Mouse (Mus musculus): Measurements from ENCODE around the gene Tnni1. TPM values are rescaled to one million over a fixed set of nuclear protein-coding genes. Genes with fewer than 3 reads are reported as not detected.

Tnni1 gene
- polyA plus RNA-seq, 1 experiment from 2014 or later: not detected

- WGBS: 13% methylated on average over 10 of the region's 10 CpGs
These were observed 26.4 kb upstream of the Tnni1 start for GRCm38 (mm10) chr1:135752737-135753348.

DNA sequence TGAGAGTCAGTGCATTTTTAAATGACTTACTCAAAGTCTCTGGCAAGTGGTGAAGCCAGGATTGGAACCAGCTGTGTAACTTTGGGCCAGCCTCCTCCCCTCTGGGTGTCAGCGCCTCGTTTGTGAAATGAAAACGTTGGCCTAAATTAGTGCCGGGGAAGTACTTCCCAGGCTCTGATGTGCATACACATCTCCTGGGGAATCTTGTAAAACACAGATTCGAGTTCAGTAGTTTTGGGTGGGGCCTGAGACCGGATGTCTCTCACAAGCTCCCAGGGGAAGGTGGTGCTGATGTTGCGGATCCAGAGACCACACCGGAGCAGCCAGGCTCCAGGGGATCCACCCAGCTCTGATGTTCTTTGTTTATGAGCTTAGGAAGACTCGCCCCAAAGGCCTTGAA is 23.9 kb upstream of the Tnni1 start:
- Histone ChIP-seq H3K36me3 (ENCODE audit: control insufficient read depth, insufficient read depth) (no peaks in the 10 kb centered on the region), H3K4me3 (replicated peaks; ENCODE audit: low read length) (no peak overlapping the region), H3K4me2 (ENCODE audit: low read length) (no peak overlapping the region), H3K27ac (ENCODE audit: low read length) (no peak overlapping the region), H3K4me1 (replicated peaks; ENCODE audit: control insufficient read depth, insufficient read depth, low read length) (no peaks in the 10 kb centered on the region), H3K27me3 (replicated peaks; ENCODE audit: control insufficient read depth, insufficient read depth, low read length) (no peaks in the 10 kb centered on the region), H3K9me3 (ENCODE audit: control insufficient read depth, low read length) (no peaks in the 10 kb centered on the region), H3K9ac (replicated peaks; ENCODE audit: low read depth, low read length) (no peak overlapping the region)
- ATAC-seq: no peak
- whole genome bisulfite sequencing: 63% methylated on average over 9 of the region's 9 CpGs

More at GRCm38 (mm10) chr1:135752737-135753348, 26.4 kb upstream of the Tnni1 start:
- peak; percentile 100 for ATAC-seq
- H3K4me3 ChIP-seq (replicated peaks; ENCODE audit: low read length): no peak overlapping the region
- H3K27me3 ChIP-seq (replicated peaks; ENCODE audit: control insufficient read depth, insufficient read depth, low read length): no peaks in the 10 kb centered on the region
- no peaks in the 10 kb centered on the region for H3K4me1 ChIP-seq (replicated peaks; ENCODE audit: control insufficient read depth, insufficient read depth, low read length)
- H3K9ac ChIP-seq (replicated peaks; ENCODE audit: low read depth, low read length): no peak overlapping the region
- no peak overlapping the region for H3K4me2 ChIP-seq (ENCODE audit: low read length)
- no peaks in the 10 kb centered on the region for H3K9me3 ChIP-seq (ENCODE audit: control insufficient read depth, low read length)
- H3K27ac ChIP-seq (ENCODE audit: low read length): no peak overlapping the region
- H3K36me3 ChIP-seq (ENCODE audit: control insufficient read depth, insufficient read depth): no peaks in the 10 kb centered on the region

DNA sequence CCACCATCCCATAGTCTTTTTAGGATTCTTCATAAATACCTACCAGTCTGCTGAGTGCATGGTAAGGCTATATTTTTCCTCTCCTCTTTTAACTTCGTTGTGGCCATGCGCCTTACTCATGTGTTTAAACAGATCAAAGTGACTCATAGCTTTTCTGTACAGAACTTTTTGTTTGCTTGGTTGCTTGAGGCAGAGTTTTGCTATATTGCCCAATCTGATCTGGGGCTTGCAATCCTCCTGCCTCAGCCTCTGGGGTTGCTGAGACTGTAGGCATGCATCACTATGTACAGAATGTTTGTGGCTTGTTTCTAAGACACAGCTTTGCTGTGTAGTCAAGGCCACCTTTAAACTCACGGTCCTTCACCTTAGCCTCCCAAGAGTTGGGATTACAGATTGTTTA is 23.3 kb upstream of the Tnni1 start:
- Histone ChIP-seq H3K27ac (ENCODE audit: low read length) (no peak overlapping the region), H3K4me2 (ENCODE audit: low read length) (no peak overlapping the region), H3K4me3 (replicated peaks; ENCODE audit: low read length) (no peak overlapping the region), H3K9ac (replicated peaks; ENCODE audit: low read depth, low read length) (no peak overlapping the region), H3K4me1 (replicated peaks; ENCODE audit: control insufficient read depth, insufficient read depth, low read length) (no peaks in the 10 kb centered on the region), H3K9me3 (ENCODE audit: control insufficient read depth, low read length) (no peaks in the 10 kb centered on the region), H3K36me3 (ENCODE audit: control insufficient read depth, insufficient read depth) (no peaks in the 10 kb centered on the region), H3K27me3 (replicated peaks; ENCODE audit: control insufficient read depth, insufficient read depth, low read length) (no peaks in the 10 kb centered on the region)
- ATAC-seq: no peak
- WGBS: 88% methylated on average over 3 of the region's 3 CpGs

DNA sequence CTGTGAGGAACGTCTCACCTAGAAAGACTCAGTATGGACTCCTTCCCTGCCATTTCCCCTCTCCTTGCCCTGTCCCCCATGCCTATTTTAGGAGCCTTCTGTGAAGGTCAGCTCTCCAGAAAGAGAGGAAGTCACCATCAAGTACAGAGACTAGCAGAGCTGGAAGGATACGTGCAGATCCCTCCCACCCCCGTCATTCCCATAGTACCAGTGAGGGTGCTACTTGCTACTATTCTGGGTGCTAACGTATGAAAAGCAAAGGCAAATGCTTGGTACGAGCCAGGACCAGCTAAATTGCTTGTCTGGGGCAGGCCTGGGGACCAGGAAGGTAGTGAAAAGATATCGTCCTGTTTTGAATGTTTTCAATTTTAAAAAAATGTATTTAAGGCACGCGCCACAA is 21.9 kb upstream of the Tnni1 start:
- Histone ChIP-seq H3K9ac (replicated peaks; ENCODE audit: low read depth, low read length) (no peak overlapping the region), H3K9me3 (ENCODE audit: control insufficient read depth, low read length) (no peaks in the 10 kb centered on the region), H3K4me3 (replicated peaks; ENCODE audit: low read length) (no peak overlapping the region), H3K4me1 (replicated peaks; ENCODE audit: control insufficient read depth, insufficient read depth, low read length) (no peaks in the 10 kb centered on the region), H3K27me3 (replicated peaks; ENCODE audit: control insufficient read depth, insufficient read depth, low read length) (no peaks in the 10 kb centered on the region), H3K27ac (ENCODE audit: low read length) (no peak overlapping the region), H3K4me2 (ENCODE audit: low read length) (no peak overlapping the region), H3K36me3 (ENCODE audit: control insufficient read depth, insufficient read depth) (no peaks in the 10 kb centered on the region)
- ATAC-seq: no peak
- WGBS: 80% methylated on average over 8 of the region's 8 CpGs

- H3K4me1 ChIP-seq (replicated peaks; ENCODE audit: control insufficient read depth, insufficient read depth, low read length): no peaks in the 10 kb centered on the region
- H3K27me3 ChIP-seq (replicated peaks; ENCODE audit: control insufficient read depth, insufficient read depth, low read length): no peaks in the 10 kb centered on the region
- no peak overlapping the region for H3K4me2 ChIP-seq (ENCODE audit: low read length)
- no peaks in the 10 kb centered on the region for H3K36me3 ChIP-seq (ENCODE audit: control insufficient read depth, insufficient read depth)
- WGBS: 30% methylated on average over 4 of the region's 4 CpGs
- H3K27ac ChIP-seq (ENCODE audit: low read length): no peak overlapping the region
- no peaks in the 10 kb centered on the region for H3K9me3 ChIP-seq (ENCODE audit: control insufficient read depth, low read length)
- no peak overlapping the region for H3K4me3 ChIP-seq (replicated peaks; ENCODE audit: low read length)
- no peak for ATAC-seq
- no peak overlapping the region for H3K9ac ChIP-seq (replicated peaks; ENCODE audit: low read depth, low read length)
These were observed 19.5 kb upstream of the Tnni1 start for GRCm38 (mm10) chr1:135759685-135760084.

DNA sequence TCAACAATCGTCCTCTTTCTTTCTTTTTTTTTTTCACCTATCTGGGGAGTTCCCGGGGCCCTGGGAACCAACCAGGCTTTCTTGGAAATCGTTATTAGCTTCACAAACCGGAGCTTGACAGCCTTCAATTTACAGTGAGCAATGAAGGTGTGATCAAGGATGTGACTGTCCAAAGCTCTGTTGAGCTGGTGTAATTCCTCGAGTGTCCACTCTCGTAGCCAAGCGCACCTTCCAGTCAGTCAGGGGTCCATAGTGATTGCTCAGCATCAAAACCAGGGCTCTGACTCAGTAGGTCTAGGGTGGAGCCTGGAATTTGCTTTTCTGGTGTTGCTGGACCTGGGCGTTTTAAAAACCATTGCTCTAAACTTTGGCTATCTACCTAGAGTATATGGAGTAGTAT is 19.0 kb upstream of the Tnni1 start:
- no peak for ATAC-seq
- 61% methylated on average over 8 of the region's 8 CpGs for WGBS

GRCm38 (mm10) chr1:135761728-135762127 is 17.5 kb upstream of the Tnni1 start:
- no peaks in the 10 kb centered on the region for H3K9me3 ChIP-seq (ENCODE audit: control insufficient read depth, low read length)
- no peak for ATAC-seq
- 95% methylated on average over 5 of the region's 5 CpGs for WGBS

More for the DNA sequence above, 19.0 kb upstream of the Tnni1 start:
- Histone ChIP-seq H3K27me3 (replicated peaks; ENCODE audit: control insufficient read depth, insufficient read depth, low read length) (no peaks in the 10 kb centered on the region), H3K27ac (ENCODE audit: low read length) (no peak overlapping the region), H3K9me3 (ENCODE audit: control insufficient read depth, low read length) (no peaks in the 10 kb centered on the region), H3K4me2 (ENCODE audit: low read length) (no peak overlapping the region), H3K9ac (replicated peaks; ENCODE audit: low read depth, low read length) (no peak overlapping the region), H3K4me1 (replicated peaks; ENCODE audit: control insufficient read depth, insufficient read depth, low read length) (no peaks in the 10 kb centered on the region), H3K36me3 (ENCODE audit: control insufficient read depth, insufficient read depth) (no peaks in the 10 kb centered on the region), H3K4me3 (replicated peaks; ENCODE audit: low read length) (no peak overlapping the region)

GRCm38 (mm10) chr1:135763503-135764205 is 15.6 kb upstream of the Tnni1 start:
- no peak for ATAC-seq

More at GRCm38 (mm10) chr1:135761728-135762127, 17.5 kb upstream of the Tnni1 start:
- H3K27ac ChIP-seq (ENCODE audit: low read length): no peak overlapping the region
- no peak overlapping the region for H3K4me3 ChIP-seq (replicated peaks; ENCODE audit: low read length)
- H3K9ac ChIP-seq (replicated peaks; ENCODE audit: low read depth, low read length): no peak overlapping the region
- H3K27me3 ChIP-seq (replicated peaks; ENCODE audit: control insufficient read depth, insufficient read depth, low read length): no peaks in the 10 kb centered on the region
- H3K4me1 ChIP-seq (replicated peaks; ENCODE audit: control insufficient read depth, insufficient read depth, low read length): peaks cover 9% of the 10 kb centered on the region
- no peaks in the 10 kb centered on the region for H3K36me3 ChIP-seq (ENCODE audit: control insufficient read depth, insufficient read depth)
- no peak overlapping the region for H3K4me2 ChIP-seq (ENCODE audit: low read length)

GRCm38 (mm10) chr1:135764206-135764528 is 15.1 kb upstream of the Tnni1 start:
- peaks cover 13% of the 10 kb centered on the region for H3K4me1 ChIP-seq (replicated peaks; ENCODE audit: control insufficient read depth, insufficient read depth, low read length)
- ATAC-seq: no peak
- WGBS: 80% methylated on average over 2 of the region's 2 CpGs
- no peaks in the 10 kb centered on the region for H3K9me3 ChIP-seq (ENCODE audit: control insufficient read depth, low read length)
- H3K36me3 ChIP-seq (ENCODE audit: control insufficient read depth, insufficient read depth): no peaks in the 10 kb centered on the region
- H3K4me3 ChIP-seq (replicated peaks; ENCODE audit: low read length): no peak overlapping the region
- H3K27me3 ChIP-seq (replicated peaks; ENCODE audit: control insufficient read depth, insufficient read depth, low read length): no peaks in the 10 kb centered on the region
- H3K4me2 ChIP-seq (ENCODE audit: low read length): no peak overlapping the region
- H3K9ac ChIP-seq (replicated peaks; ENCODE audit: low read depth, low read length): no peak overlapping the region
- H3K27ac ChIP-seq (ENCODE audit: low read length): no peak overlapping the region

More at GRCm38 (mm10) chr1:135763503-135764205, 15.6 kb upstream of the Tnni1 start:
- Histone ChIP-seq H3K4me2 (ENCODE audit: low read length) (no peak overlapping the region), H3K9ac (replicated peaks; ENCODE audit: low read depth, low read length) (no peak overlapping the region), H3K27ac (ENCODE audit: low read length) (no peak overlapping the region), H3K36me3 (ENCODE audit: control insufficient read depth, insufficient read depth) (no peaks in the 10 kb centered on the region), H3K4me1 (replicated peaks; ENCODE audit: control insufficient read depth, insufficient read depth, low read length) (peaks cover 13% of the 10 kb centered on the region), H3K27me3 (replicated peaks; ENCODE audit: control insufficient read depth, insufficient read depth, low read length) (no peaks in the 10 kb centered on the region), H3K4me3 (replicated peaks; ENCODE audit: low read length) (no peak overlapping the region), H3K9me3 (ENCODE audit: control insufficient read depth, low read length) (no peaks in the 10 kb centered on the region)
- WGBS: 84% methylated on average over 9 of the region's 9 CpGs

All from forebrain, embryonic 16.5 days (tissue).